Mouse (Mus musculus) adrenal gland, postnatal 0 days (tissue): ENCODE measurements around the gene Gm3020. TPM values are rescaled to one million over a fixed set of nuclear protein-coding genes. Genes with fewer than 3 reads are reported as not detected.

ENCODE experiments used
- polyA plus RNA-seq: library from polyadenylated mRNA; unstranded; fragments of >200 nt; fragmentation: Nextera tagmentation; extraction: Ambion mirVana; gene quantifications from 2 replicates; pipeline ENCODE4 v1.2.1, GENCODE M21; 2015

Gene Gm3020
- 0.47 and 1.3 TPM in 2 replicates for polyA plus RNA-seq

GRCm38 (mm10) chr14:3651730-3652129, at the start of gene Gm3020:
Gm3020 (plus strand) TSS chr14:3652030.

GRCm38 (mm10) chr14:3634212-3634611, 17.6 kb upstream of the Gm3020 start, which contains the start of gene Gm3012:
Gm3012 (plus strand) TSS chr14:3634512.

GRCm38 (mm10) chr14:3688483-3688882, 36.7 kb downstream of the Gm3020 start, which contains the start of gene Gm3043:
Gm3043 (plus strand) TSS chr14:3688783.

Other genes starting within 250 kb of the Gm3020 start
- gene Gm10409, start 239.4 kb upstream of the Gm3020 start, polyA plus RNA-seq = 0.47 and 1.3 TPM in 2 replicates
- gene Gm3005, start 223.9 kb upstream of the Gm3020 start, polyA plus RNA-seq = 0.29 and 0.44 TPM in 2 replicates
- not detected in 2 replicates for gene Gm10408, start 202.7 kb upstream of the Gm3020 start, polyA plus RNA-seq
- gene Gm3012, start 17.5 kb upstream of the Gm3020 start, polyA plus RNA-seq = not detected in 2 replicates
- gene Gm3043, start 36.8 kb downstream of the Gm3020 start, polyA plus RNA-seq = not detected in 2 replicates
- 0.14 and 0.27 TPM in 2 replicates for gene Gm3002, start 158.0 kb downstream of the Gm3020 start, polyA plus RNA-seq
- not detected in 2 replicates for gene Gm3033, start 194.2 kb downstream of the Gm3020 start, polyA plus RNA-seq
- gene Gm2916, start 232.1 kb downstream of the Gm3020 start, polyA plus RNA-seq = 0.18 TPM in 1 of 2 replicates, not detected in the other